Mouse (Mus musculus) olfactory bulb, adult 2 months (tissue): Measurements from ENCODE around the gene Drg1.
"Not testable (repeated sequence)": the region's sequence is repeated elsewhere in the genome, so short reads cannot be mapped to it uniquely, and the experiment has no call there.

Source experiments
- CTCF ChIP-seq: fragments of 200-500 bp; IDR thresholded peaks from 2 replicates; pipeline ENCODE4 v1.5.1; 2012; ENCODE audit warnings: low read depth, mild to moderate bottlenecking, low read length, moderate library complexity; ENCODE audit not compliant: insufficient read depth
- POLR2A ChIP-seq: fragments of 200-500 bp; IDR thresholded peaks from 2 replicates; pipeline ENCODE4 v1.6.1; 2012; ENCODE audit warnings: mild to moderate bottlenecking, low read depth, low read length, moderate library complexity; ENCODE audit not compliant: insufficient read depth

DNA sequence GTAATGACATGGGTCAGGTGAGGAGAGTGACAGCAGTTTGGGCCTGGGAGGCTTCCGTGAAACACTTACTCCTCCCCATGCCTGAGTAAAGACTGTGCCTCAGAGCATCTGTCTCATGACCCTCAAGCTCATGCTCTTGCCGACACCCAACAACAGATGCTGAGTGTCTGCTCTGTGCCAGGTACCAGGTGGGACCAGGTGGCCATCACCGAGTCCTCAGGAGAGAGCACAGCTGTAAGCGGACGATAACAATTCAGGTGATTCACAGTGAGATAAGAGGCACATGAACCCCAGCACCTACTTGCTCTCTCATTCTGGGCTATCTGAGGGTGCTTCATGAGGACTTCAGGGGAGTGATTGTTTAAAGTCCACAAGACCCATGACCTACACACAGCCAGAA, 123.8 kb downstream of the Drg1 start:
- TF ChIP-seq CTCF, POLR2A: not testable (repeated sequence)
